Mouse (Mus musculus): ENCODE measurements around the gene Ppp1r26. TPM values are rescaled to one million over a fixed set of nuclear protein-coding genes. Genes with fewer than 3 reads are reported as not detected.

Ppp1r26 gene
- polyA plus RNA-seq, 1 experiment from 2014 or later = 1.1 TPM

- peak within 1 kb of the TSS; percentile 67 for H3K27ac ChIP-seq (replicated peaks)
- H3K9ac ChIP-seq (ENCODE audit: low read length) = peak within 1 kb of the TSS; percentile 23
- no peaks in the 10 kb centered on the region for H3K9me3 ChIP-seq (ENCODE audit: control insufficient read depth, low read length)
- TF ChIP-seq CTCF (IDR thresholded peaks at IDR 0.05; ENCODE audit: low read depth) (no peak), EP300 (optimal IDR thresholded peaks at IDR 0.05) (no peak)
- H3K4me2 ChIP-seq (replicated peaks; ENCODE audit: low read depth) = peak within 1 kb of the TSS; percentile 43
- H3K27me3 ChIP-seq (ENCODE audit: control insufficient read depth, insufficient read depth, low read length) = no peaks in the 10 kb centered on the region
- ATAC-seq (ENCODE audit: low FRiP score, low TSS enrichment) = peak; percentile 59
- DNase-seq (ENCODE audit: low spot score) = peak; percentile 31
- 60% methylated on average over 5 of the region's 5 CpGs for WGBS
- H3K4me3 ChIP-seq (ENCODE audit: low read depth, low read length) = peak within 1 kb of the TSS; percentile 20; the same call in 1 of the 2 replicates
- peaks cover 3% of the 10 kb centered on the region; the same call in 1 of the 2 replicates for H3K4me1 ChIP-seq (replicated peaks; ENCODE audit: control insufficient read depth, insufficient read depth)
- no peaks in the 10 kb centered on the region for H3K36me3 ChIP-seq (ENCODE audit: control insufficient read depth, insufficient read depth, low read length)
These were observed 50.1 kb downstream of the Ppp1r26 start, which contains the start of gene Gbgt1 for GRCm38 (mm10) chr2:28496671-28497070. Gene Gbgt1 (plus strand): TSS chr2:28496891.

- H3K27ac ChIP-seq (replicated peaks) = no peak overlapping the region
- H3K4me3 ChIP-seq (ENCODE audit: low read depth, low read length) = no peak overlapping the region
- 81% methylated on average over 5 of the region's 5 CpGs for WGBS
- H3K4me1 ChIP-seq (replicated peaks; ENCODE audit: control insufficient read depth, insufficient read depth) = peaks cover 3% of the 10 kb centered on the region; the same call in 1 of the 2 replicates
- no peak for DNase-seq (ENCODE audit: low spot score)
- no peak for ATAC-seq (ENCODE audit: low FRiP score, low TSS enrichment)
- H3K4me2 ChIP-seq (replicated peaks; ENCODE audit: low read depth) = peak overlapping the region; percentile 43
- no peak for TF ChIP-seq EP300 (optimal IDR thresholded peaks at IDR 0.05)
- no peak for TF ChIP-seq CTCF (IDR thresholded peaks at IDR 0.05; ENCODE audit: low read depth)
- H3K27me3 ChIP-seq (ENCODE audit: control insufficient read depth, insufficient read depth, low read length) = no peaks in the 10 kb centered on the region
- H3K9me3 ChIP-seq (ENCODE audit: control insufficient read depth, low read length) = no peaks in the 10 kb centered on the region
- H3K36me3 ChIP-seq (ENCODE audit: control insufficient read depth, insufficient read depth, low read length) = no peaks in the 10 kb centered on the region
- H3K9ac ChIP-seq (ENCODE audit: low read length) = no peak overlapping the region
These were observed 51.0 kb downstream of the Ppp1r26 start for GRCm38 (mm10) chr2:28497561-28497960.

GRCm38 (mm10) chr2:28498431-28498830, 51.8 kb downstream of the Ppp1r26 start:
- 75% methylated on average over 4 of the region's 4 CpGs for WGBS
- Histone ChIP-seq H3K9me3 (ENCODE audit: control insufficient read depth, low read length) (no peaks in the 10 kb centered on the region), H3K9ac (ENCODE audit: low read length) (no peak overlapping the region), H3K4me3 (ENCODE audit: low read depth, low read length) (no peak overlapping the region), H3K27ac (replicated peaks) (no peak overlapping the region), H3K4me1 (replicated peaks; ENCODE audit: control insufficient read depth, insufficient read depth) (peaks cover 3% of the 10 kb centered on the region; the same call in 1 of the 2 replicates), H3K36me3 (ENCODE audit: control insufficient read depth, insufficient read depth, low read length) (0 out of 2 replicates have a peak, but pooled peaks cover 2% of the 10 kb centered on the region), H3K4me2 (replicated peaks; ENCODE audit: low read depth) (no peak overlapping the region), H3K27me3 (ENCODE audit: control insufficient read depth, insufficient read depth, low read length) (no peaks in the 10 kb centered on the region)
- DNase-seq (ENCODE audit: low spot score) (no peak), ATAC-seq (ENCODE audit: low FRiP score, low TSS enrichment) (no peak)
- no peak for TF ChIP-seq CTCF (IDR thresholded peaks at IDR 0.05; ENCODE audit: low read depth)
- no peak for TF ChIP-seq EP300 (optimal IDR thresholded peaks at IDR 0.05)

- H3K4me2 ChIP-seq (replicated peaks; ENCODE audit: low read depth) = no peak overlapping the region
- ATAC-seq (ENCODE audit: low FRiP score, low TSS enrichment) (no peak), DNase-seq (ENCODE audit: low spot score) (no peak)
- H3K27ac ChIP-seq (replicated peaks) = no peak overlapping the region
- H3K36me3 ChIP-seq (ENCODE audit: control insufficient read depth, insufficient read depth, low read length) = 0 out of 2 replicates have a peak, but pooled peaks cover 2% of the 10 kb centered on the region
- H3K27me3 ChIP-seq (ENCODE audit: control insufficient read depth, insufficient read depth, low read length) = no peaks in the 10 kb centered on the region
- no peak for TF ChIP-seq EP300 (optimal IDR thresholded peaks at IDR 0.05)
- TF ChIP-seq CTCF (IDR thresholded peaks at IDR 0.05; ENCODE audit: low read depth) = no peak
- no peak overlapping the region for H3K4me3 ChIP-seq (ENCODE audit: low read depth, low read length)
- no peaks in the 10 kb centered on the region; the same call in 1 of the 2 replicates for H3K4me1 ChIP-seq (replicated peaks; ENCODE audit: control insufficient read depth, insufficient read depth)
- no peaks in the 10 kb centered on the region for H3K9me3 ChIP-seq (ENCODE audit: control insufficient read depth, low read length)
- H3K9ac ChIP-seq (ENCODE audit: low read length) = no peak overlapping the region
- WGBS = 75% methylated on average over 10 of the region's 10 CpGs
These were observed 56.4 kb downstream of the Ppp1r26 start for GRCm38 (mm10) chr2:28502987-28503386.

GRCm38 (mm10) chr2:28504676-28505075, 58.1 kb downstream of the Ppp1r26 start:
- Histone ChIP-seq H3K27me3 (ENCODE audit: control insufficient read depth, insufficient read depth, low read length) (no peaks in the 10 kb centered on the region), H3K4me1 (replicated peaks; ENCODE audit: control insufficient read depth, insufficient read depth) (no peaks in the 10 kb centered on the region), H3K4me2 (replicated peaks; ENCODE audit: low read depth) (no peak overlapping the region), H3K27ac (replicated peaks) (no peak overlapping the region), H3K9me3 (ENCODE audit: control insufficient read depth, low read length) (no peaks in the 10 kb centered on the region), H3K36me3 (ENCODE audit: control insufficient read depth, insufficient read depth, low read length) (0 out of 2 replicates have a peak, but pooled peaks cover 2% of the 10 kb centered on the region), H3K9ac (ENCODE audit: low read length) (no peak overlapping the region), H3K4me3 (ENCODE audit: low read depth, low read length) (no peak overlapping the region)
- WGBS = 87% methylated on average over 13 of the region's 13 CpGs
- ATAC-seq (ENCODE audit: low FRiP score, low TSS enrichment) (no peak), DNase-seq (ENCODE audit: low spot score) (no peak)
- no peak for TF ChIP-seq EP300 (optimal IDR thresholded peaks at IDR 0.05)
- TF ChIP-seq CTCF (IDR thresholded peaks at IDR 0.05; ENCODE audit: low read depth) = no peak

Other genes starting within 250 kb of the Ppp1r26 start
- 0.63 and 1.2 TPM in 2 replicates for gene 1700007K13Rik, start 19.5 kb downstream of the Ppp1r26 start, polyA plus RNA-seq (2015; fragmentation: Nextera tagmentation; extraction: Ambion mirVana)
- 25.3 and 28.3 TPM in 2 replicates for gene Mrps2, start 21.3 kb downstream of the Ppp1r26 start, polyA plus RNA-seq (2015; fragmentation: Nextera tagmentation; extraction: Ambion mirVana)
- gene Gbgt1, start 50.1 kb downstream of the Ppp1r26 start, polyA plus RNA-seq (2015; fragmentation: Nextera tagmentation; extraction: Ambion mirVana) = 1.2 and 1.3 TPM in 2 replicates
- 5.5 and 6.2 TPM in 2 replicates for gene Gm10134, start 59.3 kb downstream of the Ppp1r26 start, polyA plus RNA-seq (2015; fragmentation: Nextera tagmentation; extraction: Ambion mirVana)
- gene Ralgds, start 66.3 kb downstream of the Ppp1r26 start, polyA plus RNA-seq (2015; fragmentation: Nextera tagmentation; extraction: Ambion mirVana) = 23.9 and 26.8 TPM in 2 replicates
- gene Cel, start 116.6 kb downstream of the Ppp1r26 start, polyA plus RNA-seq (2015; fragmentation: Nextera tagmentation; extraction: Ambion mirVana) = 2.0 and 3.3 TPM in 2 replicates
- gene Gtf3c5, start 137.0 kb downstream of the Ppp1r26 start, polyA plus RNA-seq (2015; fragmentation: Nextera tagmentation; extraction: Ambion mirVana) = 13.1 and 14.0 TPM in 2 replicates
- 0.07 and 0.40 TPM in 2 replicates for gene Gfi1b, start 175.2 kb downstream of the Ppp1r26 start, polyA plus RNA-seq (2015; fragmentation: Nextera tagmentation; extraction: Ambion mirVana)
- 4.9 and 5.1 TPM in 2 replicates for gene Tsc1, start 194.4 kb downstream of the Ppp1r26 start, polyA plus RNA-seq (2015; fragmentation: Nextera tagmentation; extraction: Ambion mirVana)